Mouse (Mus musculus): Measurements from ENCODE around the gene Rfx3. TPM values are rescaled to one million over a fixed set of nuclear protein-coding genes. Genes with fewer than 3 reads are reported as not detected.

Rfx3 gene
- 0.62 and 1.2 TPM in 2 replicates for polyA plus RNA-seq (2012; rRNA removed)

GRCm38 (mm10) chr19:28010471-28011395, at the start of gene Rfx3:
TSS of gene Rfx3 (minus strand) at chr19:28011166.
- under 1% methylated on average over 76 of the region's 78 CpGs for WGBS
- peak; percentile 67 for DNase-seq (ENCODE audit: low read depth, low spot score)

DNA sequence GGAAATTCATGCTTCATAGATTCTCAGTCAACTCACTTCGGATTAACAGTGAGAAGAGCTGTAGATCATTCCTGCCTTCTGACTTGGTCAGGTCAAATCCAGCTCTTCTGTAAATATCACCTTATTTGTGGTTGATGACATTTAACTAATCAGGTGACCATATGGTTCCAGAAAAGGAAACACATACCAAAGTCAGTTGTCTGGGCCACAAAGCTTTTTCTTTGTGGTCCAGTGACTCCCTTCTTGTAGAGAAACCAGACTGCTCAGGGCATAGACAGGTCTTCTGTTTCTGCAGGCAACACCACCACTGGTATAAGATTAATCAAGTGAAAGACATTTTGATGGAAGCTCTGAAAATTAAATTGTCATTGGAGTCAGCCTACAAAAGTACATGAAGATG, 41.1 kb upstream of the Rfx3 start:
- no peak for DNase-seq (ENCODE audit: low read depth, low spot score)
- 73% methylated on average over 1 of the region's 1 CpGs for WGBS

DNA sequence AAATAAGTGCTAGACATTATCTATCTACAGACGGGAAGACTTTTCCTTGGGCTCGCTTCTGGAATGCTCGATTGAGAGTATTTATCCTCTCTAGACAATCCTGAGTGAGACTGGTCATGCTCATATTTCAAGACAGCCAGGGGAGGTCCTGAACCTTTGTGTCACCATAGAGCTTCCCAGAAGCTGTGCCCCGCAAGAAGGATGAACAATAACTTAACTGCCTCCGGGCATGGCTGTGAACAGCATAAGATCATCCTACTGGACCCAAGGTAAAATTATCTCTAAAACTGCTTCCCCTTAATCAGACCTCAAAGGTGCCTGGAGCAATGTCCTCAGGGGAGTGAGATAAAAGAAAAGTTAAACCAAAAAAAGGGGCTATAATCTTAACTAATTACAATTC, 40.6 kb upstream of the Rfx3 start:
- DNase-seq (ENCODE audit: low read depth, low spot score), result no peak
- WGBS, result 86% methylated on average over 5 of the region's 5 CpGs

DNA sequence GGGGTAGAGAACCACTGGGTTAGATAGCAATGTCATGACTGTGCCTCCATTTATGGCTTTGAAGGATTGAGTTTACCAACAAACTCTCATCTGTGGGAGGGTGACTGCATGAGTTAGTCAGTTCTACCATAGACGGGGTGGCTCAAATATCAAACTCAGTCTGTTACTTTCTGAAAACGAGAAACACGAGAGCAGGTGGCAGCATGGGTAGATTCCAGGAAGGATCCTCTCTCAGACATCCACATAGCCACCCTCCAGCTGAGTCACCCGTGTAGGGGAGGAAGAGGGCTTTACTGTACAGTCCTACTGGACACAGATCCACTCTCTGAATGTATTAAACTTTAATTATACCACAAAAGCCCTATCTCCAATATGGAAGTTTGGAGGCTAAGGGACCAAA, 38.3 kb upstream of the Rfx3 start:
- no peak for DNase-seq (ENCODE audit: low read depth, low spot score)
- 81% methylated on average over 4 of the region's 4 CpGs for WGBS

DNA sequence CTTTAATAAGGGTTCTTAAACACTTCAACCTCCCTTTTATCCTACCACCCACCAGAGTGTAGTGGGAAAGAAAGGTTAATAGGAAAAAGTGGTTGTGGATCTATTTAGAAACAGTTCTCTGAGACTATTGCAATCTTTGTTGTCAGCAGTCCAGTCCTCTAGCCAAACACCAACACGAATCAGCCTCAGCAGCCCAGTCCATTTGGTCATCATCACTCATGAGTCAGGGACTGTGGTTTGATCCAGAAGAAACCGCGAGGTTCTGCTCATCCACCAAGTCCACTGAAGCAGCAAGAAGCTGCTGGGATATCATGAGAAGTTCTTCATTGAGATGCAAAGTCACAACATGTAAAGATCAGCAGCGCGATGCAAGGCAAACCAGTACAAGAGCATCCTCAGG, 35.8 kb upstream of the Rfx3 start:
- no peak for DNase-seq (ENCODE audit: low read depth, low spot score)
- 81% methylated on average over 5 of the region's 5 CpGs for WGBS

- 74% methylated on average over 5 of the region's 5 CpGs for WGBS
- no peak for DNase-seq (ENCODE audit: low read depth, low spot score)
These were observed 34.0 kb upstream of the Rfx3 start for GRCm38 (mm10) chr19:28044950-28045349.

GRCm38 (mm10) chr19:28011718-28012499, 943 bp upstream of the Rfx3 start:
- peak; percentile 22 for DNase-seq (ENCODE audit: low read depth, low spot score)
- WGBS, result 1% methylated on average over 52 of the region's 52 CpGs

DNA sequence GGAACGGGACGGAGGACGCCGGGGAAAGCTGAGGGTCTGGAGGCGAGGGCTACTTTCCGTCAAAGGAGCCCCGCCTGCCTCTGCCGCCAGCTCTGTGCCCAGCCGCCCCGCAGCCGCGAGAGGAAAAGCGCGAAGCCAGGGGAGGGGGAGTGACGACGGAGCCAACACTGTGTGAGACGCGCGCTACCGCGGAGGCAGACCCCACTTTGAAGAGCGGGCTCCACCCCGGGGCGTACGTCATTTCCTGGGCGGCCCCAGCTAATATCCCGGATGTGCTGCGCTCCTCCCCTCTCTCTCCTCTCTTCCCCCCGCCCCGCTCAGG, 391 bp upstream of the Rfx3 start:
- WGBS, result 0% methylated on average over 30 of the region's 30 CpGs
- DNase-seq (ENCODE audit: low read depth, low spot score), result peak; percentile 45

- DNase-seq (ENCODE audit: low read depth, low spot score), result no peak
- WGBS, result 4% methylated on average over 5 of the region's 5 CpGs
These were observed 1.2 kb downstream of the Rfx3 start for GRCm38 (mm10) chr19:28009587-28010281.

- no peak for DNase-seq (ENCODE audit: low read depth, low spot score)
- WGBS, result 63% methylated on average over 1 of the region's 1 CpGs
These were observed 6.8 kb downstream of the Rfx3 start for GRCm38 (mm10) chr19:28004190-28004589.

DNA sequence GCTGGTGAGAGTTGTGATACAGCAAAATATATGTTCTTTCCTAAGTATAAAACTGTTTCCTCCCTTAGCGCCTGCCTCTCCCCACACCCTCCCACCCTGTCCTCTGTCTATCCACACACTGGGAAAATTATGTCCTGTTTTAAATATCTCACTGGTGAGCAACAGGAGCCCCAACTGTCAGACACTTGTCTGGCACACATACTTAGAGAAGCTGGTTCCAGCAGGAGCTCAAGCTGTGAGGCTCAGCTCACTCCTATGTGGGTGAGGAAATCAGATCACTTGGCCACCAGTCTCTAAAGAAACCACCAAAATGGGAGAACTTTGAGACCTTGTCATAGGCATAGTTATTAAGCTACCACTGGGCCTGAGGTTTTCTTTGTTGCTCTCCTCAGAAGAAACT, 7.5 kb downstream of the Rfx3 start:
- no peak for DNase-seq (ENCODE audit: low read depth, low spot score)
- WGBS, result 92% methylated on average over 1 of the region's 1 CpGs

GRCm38 (mm10) chr19:28002708-28003107, 8.3 kb downstream of the Rfx3 start:
- no peak for DNase-seq (ENCODE audit: low read depth, low spot score)
- WGBS, result 70% methylated on average over 3 of the region's 3 CpGs

DNA sequence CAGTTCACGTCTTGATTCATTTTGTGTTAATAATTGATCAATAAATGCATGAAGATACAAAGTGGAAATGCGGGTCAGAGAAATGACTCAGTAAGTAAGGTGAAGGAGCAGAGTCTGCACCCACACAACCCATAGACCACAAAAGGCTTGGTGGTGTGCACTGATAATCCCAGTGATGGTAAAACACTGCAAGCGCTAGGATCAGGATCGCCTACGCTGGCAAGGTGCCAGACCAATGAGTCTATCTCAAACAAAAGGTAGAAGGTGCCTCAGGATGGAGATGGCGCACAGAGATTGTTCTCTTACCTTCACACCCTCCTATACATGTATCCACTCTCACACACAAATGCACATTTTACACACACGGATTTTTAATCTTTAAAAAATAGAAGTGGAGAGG, 18.2 kb downstream of the Rfx3 start:
- 55% methylated on average over 7 of the region's 7 CpGs for WGBS

DNA sequence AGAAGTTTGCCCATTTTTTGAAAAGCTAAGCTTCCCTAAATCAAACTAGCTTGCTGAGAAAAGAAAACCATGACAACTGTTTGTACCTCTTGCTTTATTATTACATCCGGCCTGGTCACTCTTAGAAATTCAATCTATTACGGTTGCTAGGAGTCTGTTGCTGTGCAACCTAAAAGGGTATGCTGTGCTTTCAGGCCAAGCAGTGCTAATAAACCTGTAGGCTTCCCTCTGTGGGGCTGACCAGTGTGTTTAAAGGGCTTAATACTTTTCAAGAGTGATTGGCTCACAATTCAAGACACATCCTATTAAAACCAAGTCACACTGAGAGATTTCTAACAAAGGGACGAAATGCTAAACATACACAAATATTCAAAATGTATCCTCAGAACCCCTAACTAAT, 22.2 kb downstream of the Rfx3 start:
- WGBS, result 74% methylated on average over 3 of the region's 3 CpGs
- DNase-seq (ENCODE audit: low read depth, low spot score), result no peak

More for the DNA sequence above, 18.2 kb downstream of the Rfx3 start:
- no peak for DNase-seq (ENCODE audit: low read depth, low spot score)

- DNase-seq (ENCODE audit: low read depth, low spot score), result no peak
- WGBS, result 86% methylated on average over 3 of the region's 3 CpGs
These were observed 43.4 kb downstream of the Rfx3 start for GRCm38 (mm10) chr19:27967590-27967989.

- DNase-seq (ENCODE audit: low read depth, low spot score), result no peak
- 97% methylated on average over 3 of the region's 3 CpGs for WGBS
These were observed 49.7 kb downstream of the Rfx3 start for GRCm38 (mm10) chr19:27961271-27961670.

GRCm38 (mm10) chr19:27935453-27935852, 75.5 kb downstream of the Rfx3 start:
- WGBS, result 77% methylated on average over 3 of the region's 3 CpGs
- DNase-seq (ENCODE audit: low read depth, low spot score), result no peak

GRCm38 (mm10) chr19:27931136-27931535, 79.8 kb downstream of the Rfx3 start:
- WGBS, result 95% methylated on average over 2 of the region's 2 CpGs
- DNase-seq (ENCODE audit: low read depth, low spot score), result no peak

GRCm38 (mm10) chr19:27926378-27926777, 84.6 kb downstream of the Rfx3 start:
- 54% methylated on average over 3 of the region's 3 CpGs for WGBS
- no peak for DNase-seq (ENCODE audit: low read depth, low spot score)

DNA sequence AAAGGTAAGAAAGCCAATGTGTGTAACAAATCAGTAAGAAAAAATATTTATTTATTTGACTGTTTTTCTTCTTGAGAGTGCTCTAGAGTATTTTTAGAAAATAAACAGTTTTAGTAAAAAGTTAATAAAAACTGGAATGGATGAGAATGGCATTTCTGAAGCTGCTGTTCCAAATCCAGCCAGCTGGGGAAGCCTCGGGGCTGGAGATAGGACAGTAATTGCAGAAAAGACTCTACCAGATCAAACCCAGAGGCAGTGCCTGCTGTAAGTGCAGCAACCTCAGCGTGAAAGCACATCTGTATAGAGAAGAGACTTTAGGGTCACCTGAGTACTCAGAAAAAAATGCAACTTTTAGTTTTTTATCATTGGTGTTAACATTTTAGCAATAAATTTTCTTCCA, 91.9 kb downstream of the Rfx3 start:
- DNase-seq (ENCODE audit: low read depth, low spot score), result no peak
- 48% methylated on average over 2 of the region's 2 CpGs for WGBS
